Mouse (Mus musculus): Measurements from ENCODE around the gene Rpap3. TPM values are rescaled to one million over a fixed set of nuclear protein-coding genes. Genes with fewer than 3 reads are reported as not detected.

Rpap3 gene
- polyA plus RNA-seq, 1 experiment, result 7.0 TPM

DNA sequence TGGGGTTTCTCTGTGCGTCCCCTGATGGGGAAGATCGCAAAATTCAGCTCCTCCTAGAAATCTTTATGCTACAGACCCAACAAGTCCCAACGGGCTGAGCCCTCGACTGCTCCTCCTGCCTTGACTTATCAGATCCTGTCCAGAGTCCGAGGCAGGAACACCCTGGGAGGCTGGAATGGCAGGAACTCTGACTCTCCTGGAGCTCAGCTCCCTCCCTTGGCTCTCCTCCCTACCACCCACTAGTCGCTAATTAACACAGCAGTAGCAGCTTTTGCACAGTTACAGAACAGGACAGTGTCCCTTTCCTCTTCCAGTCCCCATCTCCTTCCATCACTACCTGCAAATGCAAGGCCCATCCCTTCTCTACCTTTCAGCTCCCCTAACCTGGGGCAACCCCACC is 24.7 kb upstream of the Rpap3 start:
- DNase-seq (ENCODE audit: low read depth), result no peak

DNA sequence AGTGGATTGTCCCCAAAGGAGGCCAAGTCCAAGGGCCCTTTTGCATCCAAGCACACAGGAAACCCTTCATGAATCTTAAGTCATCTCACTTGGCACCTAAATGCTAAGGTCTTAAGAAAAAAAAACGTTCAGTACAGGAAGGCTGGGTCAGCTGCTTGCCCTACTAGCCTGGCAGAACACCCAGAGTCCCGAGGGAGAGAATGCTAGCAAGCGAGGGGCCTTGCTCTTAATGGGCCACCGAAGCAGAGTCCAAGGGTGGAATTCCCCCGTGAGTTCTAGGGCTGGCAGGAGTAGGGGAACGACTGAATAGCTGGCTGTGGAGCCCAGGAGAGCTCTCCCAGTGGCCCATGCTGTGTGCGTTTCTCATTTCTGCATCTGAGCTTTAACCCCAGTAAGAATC is 23.2 kb upstream of the Rpap3 start:
- no peak for DNase-seq (ENCODE audit: low read depth)

DNA sequence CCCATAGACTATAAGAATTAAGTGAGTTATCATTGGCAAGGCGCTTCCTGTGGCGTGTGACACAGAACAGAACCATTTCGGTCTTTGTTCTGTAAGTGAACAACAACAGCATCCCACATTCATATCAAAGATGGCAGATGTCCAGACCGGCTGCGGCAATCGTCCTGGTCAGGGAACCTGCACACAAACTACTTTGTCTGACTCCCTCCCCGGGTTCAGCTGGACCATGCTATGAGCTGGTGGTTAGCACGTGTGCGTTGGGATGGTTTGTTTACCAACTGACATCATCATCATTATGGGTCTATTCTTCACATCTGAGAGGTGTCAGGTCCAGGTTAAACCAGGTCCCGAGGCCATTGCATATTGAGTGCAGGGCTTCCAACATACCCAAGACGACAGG is 22.8 kb upstream of the Rpap3 start:
- no peak for DNase-seq (ENCODE audit: low read depth)

DNA sequence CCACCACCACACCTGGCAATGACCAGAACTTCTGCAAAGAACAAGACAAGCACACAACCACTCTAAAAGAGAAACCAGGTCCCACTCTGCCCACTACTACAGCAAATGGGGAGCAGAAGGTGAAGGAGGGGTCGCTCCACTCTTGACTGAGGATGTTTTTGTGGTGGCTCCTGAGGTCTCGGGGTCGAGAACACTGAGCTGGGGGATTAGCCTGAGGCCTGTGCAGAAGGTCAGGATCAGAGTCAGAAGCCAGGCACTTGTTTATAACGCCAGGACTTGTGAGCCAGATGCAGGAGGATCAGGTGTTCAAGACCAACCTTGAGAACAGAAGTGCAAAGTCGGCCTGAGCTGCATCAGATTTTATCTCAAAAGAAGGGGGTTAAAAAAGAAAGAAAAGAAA is 21.9 kb upstream of the Rpap3 start:
- DNase-seq (ENCODE audit: low read depth), result no peak

DNA sequence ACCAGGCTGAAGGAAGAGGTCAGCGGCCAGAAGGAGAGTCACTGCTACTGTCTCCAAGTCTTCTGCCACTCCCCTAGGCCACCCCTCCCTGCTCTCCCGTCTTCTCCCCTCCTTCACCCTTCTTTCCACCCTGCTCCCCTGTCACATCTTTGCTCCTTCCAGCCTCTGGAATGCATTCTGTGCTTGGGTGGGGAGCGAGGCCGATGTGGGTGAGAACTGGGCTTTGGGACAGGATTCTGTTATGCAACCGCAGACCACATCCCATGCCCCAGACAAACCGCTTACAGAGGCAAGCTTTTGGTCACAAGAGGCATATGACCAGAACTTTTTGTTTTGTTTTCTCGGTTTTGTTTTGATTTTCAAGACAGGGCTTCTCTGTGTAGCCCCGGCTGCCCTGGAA is 21.4 kb upstream of the Rpap3 start:
- no peak for DNase-seq (ENCODE audit: low read depth)

DNA sequence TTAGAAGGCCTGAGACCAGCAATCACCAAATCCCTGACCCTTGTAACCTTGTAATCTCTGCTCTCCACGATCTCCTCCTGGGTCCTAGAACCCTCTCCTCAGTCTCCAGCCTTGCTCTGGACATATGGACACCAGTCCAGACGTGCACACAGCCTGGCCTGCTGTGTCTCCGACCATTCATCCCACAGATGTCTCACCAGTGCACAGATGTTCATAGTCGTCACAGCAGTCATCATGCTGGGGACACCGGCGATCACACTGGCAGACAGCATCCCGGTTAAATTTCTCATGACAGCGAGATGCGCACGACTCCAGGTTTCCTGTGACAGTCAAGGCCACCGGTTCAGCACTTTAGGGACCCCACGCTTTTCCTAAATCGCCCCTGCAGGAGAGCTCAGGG is 20.7 kb upstream of the Rpap3 start:
- no peak for DNase-seq (ENCODE audit: low read depth)

DNA sequence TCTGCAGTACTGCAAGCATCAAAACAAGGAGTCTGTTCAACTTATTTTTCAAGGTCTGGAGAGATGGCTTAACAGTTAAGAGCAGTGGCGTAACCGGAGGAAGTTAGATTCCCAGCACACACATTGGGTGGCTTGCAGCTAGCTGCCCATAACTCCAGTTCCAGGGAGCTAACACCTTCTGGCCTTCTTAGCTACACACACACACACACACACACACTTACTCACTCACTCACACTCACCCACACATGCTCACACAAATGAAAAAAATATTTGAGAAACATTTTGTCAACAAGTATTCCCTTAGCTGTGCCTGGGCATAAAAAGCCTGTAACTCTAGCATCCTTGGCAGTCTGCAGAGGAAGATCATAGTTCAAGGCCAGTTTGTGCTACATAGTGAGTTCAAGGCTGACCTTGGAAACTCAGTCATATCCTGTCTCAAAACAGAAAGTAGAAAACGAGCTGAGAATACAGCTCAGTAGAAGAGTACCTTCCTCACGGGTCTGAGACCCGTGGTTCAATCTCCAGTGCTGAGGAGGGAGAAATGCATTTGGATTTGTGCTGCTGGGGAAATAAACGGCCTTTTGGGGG is 19.7 kb upstream of the Rpap3 start:
- DNase-seq (ENCODE audit: low read depth), result no peak

DNA sequence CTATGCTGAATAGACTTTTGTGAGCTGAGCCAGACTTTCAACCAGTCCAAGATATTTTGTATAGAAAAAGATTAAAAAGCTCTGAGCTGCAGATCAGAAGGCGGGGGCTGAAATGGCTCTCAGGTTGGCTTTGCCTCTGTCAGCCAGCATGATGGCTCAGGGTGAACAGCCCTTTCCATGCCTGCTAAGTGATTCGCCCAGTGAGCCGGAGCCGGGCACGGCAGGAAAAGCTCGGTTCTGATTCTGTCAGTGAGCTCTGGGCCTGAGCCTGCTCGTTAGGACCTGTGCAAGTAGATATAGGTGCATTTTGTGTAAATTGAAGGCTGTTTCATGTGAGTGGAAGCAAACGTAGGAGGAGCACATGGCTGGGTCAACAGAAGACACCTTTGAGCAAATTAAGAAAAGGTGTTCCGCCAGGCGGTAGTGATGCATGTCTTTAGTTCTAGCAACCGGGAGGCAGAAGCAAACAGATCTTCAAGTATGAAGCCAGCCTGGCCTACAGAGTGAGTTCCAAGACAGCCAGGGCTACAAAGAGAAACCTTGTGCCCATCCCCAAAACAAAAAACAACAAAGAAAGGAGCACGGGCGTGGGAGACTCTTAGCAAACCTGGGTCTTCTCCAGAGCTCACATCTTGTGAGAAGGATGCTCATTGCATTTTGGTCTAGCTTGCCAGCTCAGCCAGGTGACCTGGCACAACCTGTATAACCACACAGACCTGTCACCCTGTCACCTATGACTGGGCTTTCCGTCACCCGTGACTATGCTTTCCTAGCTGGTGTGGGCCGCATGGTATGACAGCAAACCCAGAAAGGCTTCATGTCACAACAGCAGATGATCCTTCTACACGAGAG is 18.9 kb upstream of the Rpap3 start:
- DNase-seq (ENCODE audit: low read depth), result no peak

DNA sequence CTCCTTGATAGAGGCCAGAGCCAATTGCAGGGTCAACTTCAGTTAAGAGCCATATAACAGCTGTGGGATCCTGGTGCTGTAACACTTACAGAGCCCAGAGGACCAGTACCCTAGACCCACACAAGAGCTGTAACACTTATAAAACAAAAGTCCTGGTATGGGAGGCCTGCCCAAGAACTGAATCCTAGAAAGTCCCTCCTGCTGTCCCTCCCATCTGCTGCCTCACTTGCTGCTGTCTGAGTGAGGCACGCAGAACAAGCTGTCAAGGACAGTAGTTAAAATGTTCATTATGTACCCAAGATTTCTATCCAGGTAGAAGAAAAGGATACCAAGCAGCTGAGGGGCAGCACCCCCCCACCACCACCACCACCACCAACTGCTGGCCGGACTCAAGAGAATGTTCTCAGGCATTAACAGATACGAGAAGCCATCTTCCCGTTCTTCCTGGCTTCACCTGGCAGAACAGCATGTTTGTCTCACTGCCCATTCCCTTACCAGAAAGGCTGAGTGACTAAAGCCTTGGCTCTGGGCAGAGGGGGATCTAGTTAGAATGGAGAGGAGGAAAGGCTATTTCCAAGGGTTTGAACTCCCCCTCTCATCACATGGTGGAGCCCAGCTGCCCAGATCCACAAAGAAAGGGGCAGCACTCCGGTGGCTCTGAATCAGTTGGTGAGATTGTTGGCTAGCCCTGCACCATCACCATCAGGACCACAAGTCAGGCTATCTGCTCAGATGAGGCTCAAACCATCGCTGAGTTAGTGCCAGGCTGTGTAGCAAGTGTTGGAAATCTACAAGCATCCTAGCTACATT is 18.1 kb upstream of the Rpap3 start:
- no peak for DNase-seq (ENCODE audit: low read depth)

DNA sequence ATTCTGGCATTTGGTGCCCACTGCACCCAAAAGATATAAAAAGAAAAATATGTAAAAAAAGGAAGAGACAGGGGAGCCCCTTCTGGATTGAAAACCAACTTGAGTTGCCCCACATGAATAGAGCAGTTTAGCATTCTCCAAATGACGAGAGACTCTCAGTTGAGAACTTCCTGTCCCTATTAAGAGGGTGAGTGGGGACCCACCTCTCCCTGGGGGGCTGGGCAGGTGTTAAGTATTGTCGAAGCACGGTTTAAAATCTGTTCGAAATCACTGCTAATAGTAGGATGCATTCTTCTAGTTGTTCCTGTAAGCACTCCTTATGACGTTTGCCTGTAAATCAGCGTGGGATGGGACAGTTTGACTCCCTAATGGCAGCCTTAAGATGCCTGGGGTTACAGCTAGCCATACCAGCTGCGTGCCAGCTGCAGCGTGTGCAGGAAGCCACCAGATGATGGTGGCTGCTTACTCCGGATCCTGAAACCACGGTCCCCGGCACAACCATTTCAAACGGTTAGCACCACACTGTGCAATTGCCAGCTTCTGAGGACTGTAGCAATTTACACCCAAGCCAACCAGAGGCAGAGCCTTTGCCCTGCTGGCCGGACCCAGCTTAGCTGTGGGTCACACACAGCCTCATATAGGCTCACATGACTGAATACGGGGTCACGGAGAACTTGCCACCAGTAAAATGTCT is 15.5 kb upstream of the Rpap3 start:
- DNase-seq (ENCODE audit: low read depth), result no peak

DNA sequence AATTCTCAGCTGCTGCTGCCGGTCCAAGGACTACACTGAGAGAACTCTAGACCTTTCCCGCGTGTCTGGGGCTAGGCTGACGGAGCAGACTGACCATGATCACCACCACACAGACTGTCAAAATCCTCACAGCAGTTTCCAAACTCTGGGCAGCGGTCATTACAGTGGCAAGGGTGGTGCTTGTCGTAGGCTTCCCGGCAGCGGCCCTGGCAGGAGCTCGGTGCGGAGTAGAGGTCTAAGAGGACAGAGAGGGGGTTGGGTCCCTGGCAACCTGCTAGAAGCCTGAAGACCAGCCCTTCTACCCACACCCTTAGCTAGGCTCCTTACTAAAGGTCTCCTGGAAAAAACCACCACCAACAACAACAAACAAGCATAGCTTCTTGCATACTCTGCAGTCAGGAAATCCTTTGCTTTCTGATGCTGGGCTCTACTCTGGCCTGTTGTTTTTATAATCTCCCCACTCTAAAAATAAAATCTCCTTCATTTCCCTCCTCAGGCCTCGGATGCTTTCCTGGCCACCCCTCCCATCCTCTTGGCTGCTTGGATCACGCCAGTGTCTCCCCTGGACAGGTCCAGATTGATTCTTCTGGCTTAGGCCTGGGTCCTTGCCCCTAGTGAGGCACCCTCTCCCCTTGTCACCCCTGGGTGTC is 14.5 kb upstream of the Rpap3 start:
- DNase-seq (ENCODE audit: low read depth), result no peak

DNA sequence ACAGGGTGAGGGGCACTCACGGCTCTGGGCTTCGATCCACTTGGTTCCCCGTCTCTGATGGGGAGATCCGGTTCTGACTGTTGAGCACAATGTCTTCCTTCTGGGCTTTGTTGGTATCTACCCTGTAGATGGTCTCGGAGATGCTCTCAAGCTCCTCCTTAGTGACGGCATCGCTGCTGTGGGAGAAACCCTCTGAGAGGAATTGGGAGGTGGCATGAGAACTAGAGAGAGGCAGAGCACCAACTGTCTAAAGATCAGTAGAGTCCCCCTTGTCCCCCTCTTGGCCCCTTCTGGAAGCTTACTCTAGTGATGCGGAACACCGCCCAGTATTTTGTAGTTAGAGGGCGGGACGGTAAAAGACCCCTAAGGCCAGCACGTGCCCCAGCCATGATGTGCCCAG is 13.9 kb upstream of the Rpap3 start:
- DNase-seq (ENCODE audit: low read depth), result no peak

DNA sequence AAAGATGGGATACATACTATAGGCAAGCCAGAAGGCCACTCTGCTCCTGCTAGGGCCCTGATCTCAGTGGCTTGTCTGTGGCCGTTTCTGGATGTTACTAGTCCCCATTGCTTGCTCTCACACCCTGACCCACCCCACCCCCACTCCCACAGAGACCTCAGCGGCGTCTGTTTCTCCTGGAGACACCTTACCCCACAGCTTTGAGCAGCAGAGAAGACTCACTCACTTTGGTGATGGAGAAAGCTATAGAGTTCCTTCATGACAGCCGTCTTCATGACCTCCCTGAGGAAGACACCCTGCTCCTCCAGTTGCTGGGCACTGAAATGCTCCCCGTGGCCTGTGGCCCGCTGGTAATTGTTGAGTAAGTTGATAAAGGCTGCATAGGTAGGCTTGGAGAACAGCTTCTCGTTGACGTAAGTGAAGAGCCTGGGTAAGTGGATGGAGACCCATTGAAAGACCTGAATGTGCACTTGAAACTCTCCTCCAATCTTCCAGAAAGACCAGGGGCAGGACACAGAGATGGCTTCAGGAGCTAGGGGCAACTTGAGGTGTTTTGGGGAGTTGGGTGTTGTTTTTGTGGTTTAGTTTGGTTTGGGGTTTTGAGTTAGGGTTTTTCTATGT is 13.0 kb upstream of the Rpap3 start:
- DNase-seq (ENCODE audit: low read depth), result no peak

DNA sequence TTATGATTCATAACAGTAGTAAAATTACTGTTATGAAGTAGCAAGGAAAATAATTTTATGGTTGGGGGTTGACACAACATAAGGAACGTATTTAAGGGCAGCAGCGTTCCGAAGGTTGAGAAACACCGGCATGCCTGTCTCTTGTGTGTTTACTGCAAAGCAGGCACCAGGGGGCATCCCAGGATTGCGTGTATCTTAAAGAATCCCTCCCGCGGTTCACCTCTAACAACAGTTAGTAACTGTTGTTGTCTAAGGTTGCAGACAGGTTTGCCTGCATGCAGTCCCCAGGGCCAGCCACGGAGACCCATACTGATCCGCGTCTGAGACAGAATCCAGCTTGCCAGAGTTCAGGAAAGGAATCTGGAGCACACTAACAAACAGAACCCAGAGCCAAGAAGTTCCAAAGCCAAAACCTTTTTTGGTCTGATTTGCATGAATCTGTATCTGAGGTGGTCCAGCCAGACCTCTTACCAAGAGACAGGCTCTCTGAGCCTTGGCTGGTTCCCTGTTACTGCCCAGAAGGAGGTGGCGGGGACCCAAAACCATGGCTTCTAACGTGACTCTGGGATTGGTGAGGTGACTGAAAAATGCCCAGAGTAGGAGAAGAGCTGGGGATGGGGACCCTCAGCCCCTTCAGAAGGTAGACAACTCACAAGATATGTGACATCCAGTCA is 12.4 kb upstream of the Rpap3 start:
- DNase-seq (ENCODE audit: low read depth), result no peak

DNA sequence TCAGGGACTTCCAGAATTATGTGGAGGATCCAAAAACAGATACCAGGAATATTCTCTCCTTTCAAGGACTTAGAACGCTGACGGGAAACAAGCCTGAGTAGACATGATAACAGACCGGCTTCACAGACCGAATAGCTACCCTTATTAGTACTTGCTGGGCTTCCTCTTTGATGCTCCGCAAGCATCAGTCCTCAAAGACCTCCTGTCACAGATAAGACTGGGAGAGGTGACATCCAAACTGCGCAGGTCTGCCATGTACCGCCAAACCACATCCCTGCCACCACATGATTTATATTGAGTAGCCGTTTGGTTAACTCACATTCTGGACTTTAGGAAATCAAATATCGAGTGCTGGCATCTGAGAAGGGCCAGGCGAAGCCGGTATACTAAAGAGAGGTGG is 11.2 kb upstream of the Rpap3 start:
- no peak for DNase-seq (ENCODE audit: low read depth)

DNA sequence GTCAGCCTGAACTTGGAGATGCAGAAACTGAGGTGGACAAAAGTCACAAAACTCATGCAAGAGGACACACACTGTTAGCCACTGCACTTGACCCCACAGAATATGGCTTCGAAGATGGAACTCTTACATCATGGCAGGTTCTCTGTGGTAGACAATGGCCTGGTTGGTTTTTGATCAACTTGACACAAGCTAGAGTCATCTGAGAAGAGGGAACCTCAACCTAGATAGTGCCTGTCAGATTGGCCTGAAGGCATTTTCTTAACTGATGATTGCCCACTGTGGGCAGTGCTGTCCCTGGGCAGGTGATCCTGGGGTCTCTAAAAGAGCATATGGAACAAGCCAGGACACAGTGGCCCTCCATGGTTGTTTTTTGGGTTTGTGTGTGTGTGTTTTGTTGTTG is 10.1 kb upstream of the Rpap3 start:
- DNase-seq (ENCODE audit: low read depth), result no peak

DNA sequence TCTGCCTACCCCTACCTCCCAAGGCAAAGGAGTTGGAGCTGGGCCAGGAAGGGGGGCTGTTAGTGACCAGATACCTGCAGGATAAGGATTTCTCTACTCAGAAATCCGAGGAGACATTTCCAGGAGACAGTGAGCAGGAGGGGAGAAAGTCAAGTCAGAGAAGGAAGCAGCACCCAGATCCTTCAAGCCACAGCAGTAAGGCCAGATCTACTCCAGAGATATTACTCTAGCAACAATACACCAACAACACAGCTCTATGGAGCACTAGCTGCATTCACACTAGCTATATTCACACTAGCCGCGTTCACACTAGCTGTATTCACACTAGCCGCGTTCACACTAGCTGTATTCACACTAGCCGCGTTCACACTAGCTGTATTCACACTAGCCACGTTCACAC is 9.5 kb upstream of the Rpap3 start:
- DNase-seq (ENCODE audit: low read depth), result no peak

DNA sequence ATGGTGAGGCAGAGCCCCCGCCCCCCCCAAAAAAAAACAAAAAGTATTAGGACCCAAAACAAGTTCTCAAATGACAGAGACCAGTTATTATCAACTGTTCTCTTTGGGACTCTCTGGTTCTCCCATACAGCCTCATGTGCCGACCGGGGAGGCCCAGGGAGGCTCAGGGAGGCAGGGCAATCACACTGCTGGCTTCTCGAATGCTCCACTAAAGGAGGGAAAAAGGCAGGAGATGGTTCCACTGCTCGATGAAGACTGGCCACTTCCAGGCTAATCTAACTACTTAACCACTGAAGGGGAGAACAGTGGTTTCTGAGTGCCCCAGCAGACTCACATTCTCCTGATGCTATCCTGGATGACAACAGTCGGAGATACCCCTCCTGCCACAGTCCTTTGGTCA is 6.9 kb upstream of the Rpap3 start:
- no peak for DNase-seq (ENCODE audit: low read depth)

DNA sequence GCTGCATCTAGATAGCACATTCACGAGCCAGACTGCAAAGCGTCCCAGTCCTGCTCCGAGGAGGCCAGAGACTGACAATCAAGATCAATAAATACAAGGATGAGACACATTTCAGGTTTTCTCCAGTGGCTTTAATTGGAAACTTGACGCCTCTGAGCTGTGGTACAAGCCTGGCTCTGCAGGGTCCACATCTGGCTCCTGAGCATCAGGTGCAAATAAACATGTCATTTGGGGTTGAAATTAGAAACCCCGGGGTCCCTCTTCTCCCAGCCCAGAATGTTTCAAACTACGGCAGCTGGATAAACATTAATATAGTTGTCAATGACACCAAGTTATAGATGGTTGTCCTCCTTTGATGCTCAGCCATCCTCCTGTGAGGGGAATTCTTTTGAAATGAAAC is 5.3 kb upstream of the Rpap3 start:
- no peak for DNase-seq (ENCODE audit: low read depth)

DNA sequence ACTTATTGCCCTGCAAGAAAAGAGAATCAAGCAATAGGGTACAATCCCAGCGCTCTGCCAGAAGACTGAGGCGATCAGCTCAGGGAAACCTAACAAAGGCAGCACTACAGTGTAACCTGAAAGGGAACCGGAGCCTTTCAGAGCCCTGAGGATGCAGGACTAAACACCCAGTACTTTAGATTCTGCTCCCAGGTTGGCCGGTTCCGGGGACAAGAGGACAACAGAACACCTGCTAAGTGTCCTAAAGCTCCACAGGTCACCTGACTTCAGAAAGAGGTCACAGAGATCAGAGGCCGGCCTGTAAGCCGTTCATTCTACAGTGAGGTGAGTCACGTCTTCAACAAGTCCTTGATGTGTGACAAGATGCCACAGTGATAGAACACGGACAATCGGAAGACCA is 9.0 kb downstream of the Rpap3 start:
- no peak for DNase-seq (ENCODE audit: low read depth)

DNA sequence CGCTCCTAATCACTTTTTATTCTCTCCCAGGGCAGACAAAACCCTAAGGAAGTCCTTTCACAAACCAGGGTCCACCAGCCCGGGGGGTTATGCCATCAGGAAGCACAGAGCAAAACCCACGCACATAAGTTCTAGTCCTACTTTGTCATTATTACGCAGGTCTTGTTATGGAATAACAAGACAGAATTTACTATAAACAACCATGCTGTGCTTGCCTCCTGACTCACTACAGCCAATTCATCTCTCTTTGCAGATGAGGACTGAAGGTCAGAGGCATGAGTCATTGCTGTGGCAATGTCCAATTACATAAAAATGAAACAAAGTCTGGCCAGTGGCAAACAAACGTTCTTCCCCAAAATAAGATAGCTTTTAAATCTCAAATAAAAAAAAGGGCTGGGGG is 12.2 kb downstream of the Rpap3 start:
- no peak for DNase-seq (ENCODE audit: low read depth)

Data from gonadal fat pad, adult 2 months (tissue).